Mouse (Mus musculus): ENCODE measurements around the gene Sesn2. TPM values are rescaled to one million over a fixed set of nuclear protein-coding genes. Genes with fewer than 3 reads are reported as not detected.

The Sesn2 gene
- polyA plus RNA-seq, 1 experiment from 2014 or later = 7.3 TPM

Other genes starting within 250 kb of the Sesn2 start
- 32.8 and 43.6 TPM in 2 replicates for gene Gmeb1, start 248.9 kb downstream of the Sesn2 start, polyA plus RNA-seq (2015; fragmentation: Nextera tagmentation; extraction: Ambion mirVana)
- 83.0 and 92.5 TPM in 2 replicates for gene Taf12, start 236.1 kb downstream of the Sesn2 start, polyA plus RNA-seq (2015; fragmentation: Nextera tagmentation; extraction: Ambion mirVana)
- 10.8 and 11.9 TPM in 2 replicates for gene Rab42, start 207.1 kb downstream of the Sesn2 start, polyA plus RNA-seq (2015; fragmentation: Nextera tagmentation; extraction: Ambion mirVana)
- gene Trnau1ap, start 181.0 kb downstream of the Sesn2 start, polyA plus RNA-seq (2015; fragmentation: Nextera tagmentation; extraction: Ambion mirVana) = 53.2 and 55.1 TPM in 2 replicates
- 97.8 and 99.5 TPM in 2 replicates for gene Rcc1, start 156.9 kb downstream of the Sesn2 start, polyA plus RNA-seq (2015; fragmentation: Nextera tagmentation; extraction: Ambion mirVana)
- gene Phactr4, start 88.0 kb downstream of the Sesn2 start, polyA plus RNA-seq (2015; fragmentation: Nextera tagmentation; extraction: Ambion mirVana) = 7.0 and 7.8 TPM in 2 replicates
- 30.5 and 31.5 TPM in 2 replicates for gene Med18, start 46.6 kb downstream of the Sesn2 start, polyA plus RNA-seq (2015; fragmentation: Nextera tagmentation; extraction: Ambion mirVana)
- gene Atpif1, start 23.2 kb upstream of the Sesn2 start, polyA plus RNA-seq (2015; fragmentation: Nextera tagmentation; extraction: Ambion mirVana) = 874 and 945 TPM in 2 replicates
- 190 and 199 TPM in 2 replicates for gene Dnajc8, start 25.0 kb upstream of the Sesn2 start, polyA plus RNA-seq (2015; fragmentation: Nextera tagmentation; extraction: Ambion mirVana)
- 0.96 and 1.5 TPM in 2 replicates for gene Ptafr, start 53.6 kb upstream of the Sesn2 start, polyA plus RNA-seq (2015; fragmentation: Nextera tagmentation; extraction: Ambion mirVana)
- 20.6 and 26.8 TPM in 2 replicates for gene Eya3, start 128.5 kb upstream of the Sesn2 start, polyA plus RNA-seq (2015; fragmentation: Nextera tagmentation; extraction: Ambion mirVana)
- 3.0 and 3.1 TPM in 2 replicates for gene Xkr8, start 222.0 kb upstream of the Sesn2 start, polyA plus RNA-seq (2015; fragmentation: Nextera tagmentation; extraction: Ambion mirVana)
- gene Smpdl3b, start 246.8 kb upstream of the Sesn2 start, polyA plus RNA-seq (2015; fragmentation: Nextera tagmentation; extraction: Ambion mirVana) = 0.59 and 0.75 TPM in 2 replicates